Mouse (Mus musculus): ENCODE data around the gene Ankrd33.

Ankrd33 gene

DNA sequence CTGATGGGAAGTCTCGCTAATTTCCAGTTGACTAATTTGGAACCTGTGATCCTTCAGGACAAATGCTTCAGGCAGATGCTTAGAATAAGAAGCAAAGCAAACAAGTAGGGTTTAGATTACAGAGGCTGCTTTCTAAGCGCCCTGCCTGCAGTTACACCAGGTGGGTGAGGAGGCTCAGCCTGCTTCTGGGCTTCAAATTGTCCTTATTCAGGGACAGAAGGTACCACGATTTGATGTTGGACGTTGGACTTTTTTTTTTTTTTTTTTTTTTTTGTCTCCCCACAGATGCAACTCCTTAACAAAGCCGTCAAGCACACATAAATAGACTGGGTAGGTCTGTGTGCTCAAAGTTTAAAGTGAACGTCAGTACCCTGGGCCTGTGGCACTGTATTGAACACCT lies 33.0 kb downstream of the Ankrd33 start:
- no peak for DNase-seq

DNA sequence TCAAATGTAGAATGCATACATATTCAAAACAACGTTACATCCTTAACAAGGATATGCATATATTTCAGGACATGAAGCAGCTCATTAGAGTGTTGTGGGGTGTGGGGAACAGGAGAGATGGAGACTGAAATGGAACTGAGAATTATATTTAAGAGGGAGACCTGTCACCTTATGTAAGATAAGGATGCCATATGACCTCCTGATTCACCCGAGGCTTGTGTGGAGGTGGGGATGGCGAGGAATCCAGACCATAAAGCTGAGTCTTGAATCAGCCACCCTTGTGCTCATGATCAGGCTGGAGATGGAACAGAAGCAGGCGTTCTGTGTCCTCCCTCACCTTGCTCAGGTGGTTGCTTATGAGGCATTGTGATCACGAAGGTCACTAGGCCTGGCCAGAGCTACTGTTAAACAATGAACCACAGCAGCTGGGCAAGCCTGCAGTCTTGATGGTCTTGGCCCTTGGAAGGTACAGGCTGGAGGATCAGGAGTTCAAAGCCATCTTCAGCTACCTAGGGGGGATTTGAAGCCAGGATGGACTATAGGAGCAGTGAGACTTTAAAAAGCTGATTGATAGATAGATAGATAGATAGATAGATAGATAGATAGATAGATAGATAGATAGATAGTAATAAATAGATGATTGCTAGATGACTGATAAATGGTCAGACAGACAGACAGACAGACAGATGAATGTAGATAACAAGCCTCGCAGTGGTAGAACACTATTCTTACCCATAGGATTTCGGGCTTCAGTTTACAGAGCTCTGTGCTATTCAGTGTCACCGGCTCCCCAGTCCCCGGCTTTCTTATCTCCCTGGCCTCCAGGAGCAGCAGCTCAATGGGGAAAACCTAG lies 36.1 kb downstream of the Ankrd33 start:
- DNase-seq, result no peak

DNA sequence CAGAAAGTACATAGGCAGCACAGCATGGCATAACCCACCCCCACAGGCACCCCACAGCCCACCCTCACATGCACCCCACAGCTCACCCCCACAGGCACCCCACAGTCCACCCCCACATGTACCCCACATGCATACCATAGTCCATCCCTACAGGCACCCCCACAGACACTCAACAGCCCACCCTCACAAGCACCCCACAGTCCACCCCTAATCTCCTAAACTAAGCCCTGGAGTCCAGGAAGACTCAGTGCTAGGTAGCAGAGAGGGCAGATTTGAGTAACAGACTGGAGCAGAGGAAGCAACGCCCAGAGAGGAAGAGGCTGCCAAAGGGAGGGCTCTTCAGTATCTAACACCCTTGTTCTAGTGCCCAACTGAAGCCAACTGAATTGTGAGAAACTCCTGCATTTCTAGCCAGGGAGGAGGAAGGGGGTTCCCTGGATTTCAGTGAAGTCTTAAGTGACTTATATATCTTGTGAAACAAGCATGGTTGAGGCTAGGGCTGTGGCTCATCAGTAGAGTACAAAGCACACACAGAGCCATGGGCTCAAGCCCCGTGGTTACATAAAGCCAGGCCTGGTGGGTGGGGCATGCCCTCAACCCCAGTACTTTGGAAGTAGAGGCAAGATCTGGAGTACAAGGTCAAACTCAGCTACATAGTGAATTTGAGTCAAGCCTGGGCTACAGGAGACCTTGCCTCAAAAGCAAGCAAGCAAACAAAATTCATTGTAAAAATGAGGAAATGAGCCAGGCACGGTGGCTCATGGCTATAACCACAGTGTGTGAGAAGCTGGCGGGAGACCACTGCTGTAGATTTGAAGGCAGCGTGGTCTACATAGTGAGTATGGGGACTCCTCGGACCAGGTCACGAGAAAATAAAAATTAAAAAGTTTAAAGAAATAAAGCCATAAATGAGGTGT lies 39.4 kb downstream of the Ankrd33 start:
- peak; percentile 23 to 34 for DNase-seq

DNA sequence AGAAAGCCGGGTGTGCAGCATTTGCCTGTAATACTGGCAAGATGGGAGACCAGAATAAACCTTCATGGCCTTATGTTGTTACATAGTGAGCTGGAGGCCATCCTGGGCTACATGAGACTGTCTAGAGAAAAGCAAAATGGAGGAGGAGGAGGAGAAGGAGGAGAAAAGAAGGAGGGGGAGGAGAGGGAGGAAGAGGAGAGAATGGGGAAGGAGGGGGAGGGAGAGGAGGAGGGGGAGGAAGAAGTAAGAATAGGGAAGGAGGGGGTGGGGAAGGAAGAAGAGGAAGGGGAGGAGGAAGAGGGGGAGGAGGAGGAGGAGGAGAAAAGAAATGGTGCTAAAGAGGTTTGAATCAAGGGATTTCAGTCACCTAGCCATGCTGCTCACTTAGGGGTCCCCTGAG lies 44.6 kb downstream of the Ankrd33 start:
- no peak for DNase-seq

DNA sequence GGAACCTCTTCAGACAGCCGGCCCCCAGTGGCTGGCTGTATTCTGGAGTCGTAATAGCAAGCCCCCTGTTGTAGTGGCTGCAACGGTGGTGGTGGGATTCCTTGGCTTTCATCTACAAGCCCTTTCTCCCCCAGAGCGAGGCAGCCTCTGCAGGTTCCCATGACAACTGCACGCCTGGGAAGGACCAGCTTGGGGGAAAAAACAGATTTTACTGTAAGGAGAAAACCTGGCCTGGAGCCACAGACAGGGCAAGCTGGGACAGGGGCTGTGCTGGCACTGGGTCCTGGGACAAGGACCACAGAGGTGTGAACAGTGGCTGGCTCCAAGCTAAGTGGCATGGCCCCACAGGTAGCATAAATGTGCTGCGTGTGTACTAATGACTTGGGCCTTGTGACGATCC lies 45.0 kb downstream of the Ankrd33 start:
- no peak for DNase-seq

DNA sequence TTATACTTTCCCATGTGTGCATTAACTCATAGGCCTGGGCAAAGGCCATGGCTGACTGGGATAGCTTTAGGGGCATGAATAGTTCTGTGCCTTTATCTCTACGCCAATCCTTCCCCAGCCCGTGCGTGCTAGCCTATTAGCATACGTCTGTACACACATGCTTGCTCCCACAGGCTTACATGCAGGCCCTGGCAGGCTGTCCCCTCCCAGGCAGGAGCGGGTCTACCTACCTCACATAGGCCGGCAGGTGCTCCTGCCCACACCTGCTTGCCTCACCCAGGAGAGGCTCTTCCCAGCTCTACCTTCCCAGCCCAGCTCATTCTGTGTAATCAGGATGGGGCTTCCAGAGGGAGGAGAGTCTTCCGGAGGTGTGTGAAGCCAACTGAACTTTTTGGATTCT lies 46.0 kb downstream of the Ankrd33 start:
- no peak for DNase-seq

DNA sequence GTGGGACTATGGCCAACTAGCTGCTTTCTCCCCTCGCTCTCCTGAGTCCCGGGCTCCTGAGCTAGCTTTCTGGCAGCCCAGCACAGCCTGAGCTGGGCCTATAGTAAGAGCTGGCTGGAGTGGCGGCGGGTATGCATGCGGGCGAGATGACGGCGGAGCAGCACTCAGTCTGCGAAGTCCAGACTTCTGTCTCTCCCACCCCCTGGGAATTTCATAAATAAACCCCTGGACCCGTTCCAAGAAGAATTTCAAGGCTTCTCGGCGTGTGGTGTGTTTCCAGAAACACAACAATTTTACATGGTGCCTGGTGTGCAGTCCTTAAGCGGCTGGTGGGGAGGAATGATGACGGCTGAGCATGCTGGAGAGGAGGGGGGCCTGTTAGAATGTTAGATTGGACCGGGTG lies 47.5 kb downstream of the Ankrd33 start:
- DNase-seq, result no peak

DNA sequence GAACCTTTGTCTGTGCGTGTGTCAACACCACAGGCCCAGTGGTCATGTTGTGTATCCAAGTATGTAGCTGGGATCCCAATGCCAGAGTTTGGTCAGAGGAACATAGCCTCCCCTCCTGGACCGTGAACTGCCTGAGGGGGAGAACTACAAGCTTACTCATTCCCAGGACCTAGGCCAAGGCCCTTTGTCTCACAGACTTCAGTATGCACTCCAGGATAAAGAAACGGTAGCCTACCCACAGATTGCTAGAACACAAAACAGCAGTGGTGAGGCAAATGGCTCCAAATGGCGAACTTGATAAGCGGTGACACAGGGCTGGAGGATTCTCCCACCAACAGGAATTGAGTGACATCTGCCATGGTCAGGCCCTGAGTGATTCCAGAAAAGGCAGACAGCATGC lies 48.3 kb downstream of the Ankrd33 start:
- DNase-seq, result no peak

DNA sequence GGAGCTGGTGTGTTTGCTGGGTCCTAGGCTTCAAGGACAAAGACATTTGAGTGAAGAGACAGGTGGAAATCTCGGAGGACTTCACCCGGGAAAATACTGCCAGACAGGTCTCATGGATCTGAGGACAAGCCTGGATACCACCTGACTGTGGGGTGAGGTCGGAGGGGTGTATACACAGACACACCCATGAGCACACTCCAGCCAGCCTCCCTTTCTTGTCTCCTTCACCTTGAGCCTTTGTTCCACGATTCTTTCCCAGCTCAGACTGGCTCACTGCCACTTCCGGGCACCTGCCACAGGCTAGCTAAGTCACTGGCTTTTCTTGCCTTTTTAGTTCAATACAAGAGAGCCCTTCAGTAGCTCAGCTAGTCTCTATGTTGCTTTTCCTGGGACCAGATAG lies 48.7 kb downstream of the Ankrd33 start:
- DNase-seq, result no peak

DNA sequence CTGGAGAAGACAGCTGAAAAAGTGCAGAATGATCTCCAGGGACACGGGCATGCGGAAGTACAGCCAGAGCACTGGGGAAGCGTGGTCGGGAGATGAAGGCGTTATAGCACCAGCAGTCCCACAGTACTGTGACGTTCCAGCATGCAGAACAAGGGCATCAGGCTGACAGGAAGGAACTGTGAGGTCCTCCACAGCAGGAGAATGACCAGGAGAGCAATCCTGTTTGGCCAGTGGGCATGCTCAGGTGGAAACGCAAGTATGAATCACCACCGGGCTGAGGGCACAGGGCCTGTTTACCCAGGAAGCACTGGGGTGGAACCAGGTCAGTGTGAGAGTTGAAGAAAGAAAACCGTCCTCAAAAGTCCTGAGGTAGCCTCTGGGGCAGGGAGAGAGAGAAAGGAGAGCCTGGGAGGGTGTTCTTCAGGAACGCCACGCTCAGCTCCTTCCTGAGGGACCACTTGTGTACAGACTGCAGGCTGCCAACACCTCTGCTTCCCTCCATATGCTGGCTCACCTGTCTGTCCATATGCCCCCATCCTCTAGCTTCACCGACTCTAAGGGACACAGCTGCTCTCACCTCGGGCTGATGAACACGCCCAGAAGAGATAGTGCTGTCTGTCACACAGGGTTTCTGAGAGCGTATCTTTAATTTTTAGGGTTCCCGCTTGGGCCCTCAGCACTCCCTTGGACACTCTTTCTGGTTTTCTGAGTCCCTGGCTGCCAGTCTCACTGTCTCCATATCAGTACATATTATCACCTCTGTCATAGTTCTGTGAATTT lies 50.3 kb downstream of the Ankrd33 start:
- DNase-seq, result peak; percentile 27 to 38

DNA sequence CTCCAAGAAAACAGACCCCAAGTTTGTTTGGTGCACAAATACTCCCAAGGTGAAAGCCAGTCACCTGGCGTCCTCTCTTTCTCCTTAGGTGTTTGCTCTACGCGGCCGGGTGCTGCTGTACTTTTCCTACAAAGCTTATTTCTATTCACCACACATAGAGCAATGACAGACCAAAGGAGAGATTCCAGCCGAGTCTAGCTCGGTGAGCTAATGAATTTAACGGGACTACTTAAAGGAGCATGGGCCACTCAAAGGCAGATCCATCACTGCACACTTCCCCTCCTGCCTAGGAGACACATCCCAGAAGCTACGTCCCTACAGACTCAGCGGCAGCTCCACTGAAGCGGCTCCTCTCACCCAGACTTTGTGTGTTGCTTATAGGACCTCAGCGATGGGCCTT lies 52.0 kb downstream of the Ankrd33 start:
- DNase-seq, result no peak
